Mouse (Mus musculus) MEL (cell line): ENCODE data around the gene Zgrf1. TPM values are rescaled to one million over a fixed set of nuclear protein-coding genes. Genes with fewer than 3 reads are reported as not detected.

ENCODE experiments used
- DNase-seq: peaks from one replicate; pipeline ENCODE4 v3.0.0; 2011; ENCODE audit warnings: low read depth, low spot score
- H3K27ac ChIP-seq: 2 replicates; pipeline ENCODE4 v1.5.1; 2012; ENCODE audit warnings: low read depth, mild to moderate bottlenecking, control low read depth, low read length, moderate library complexity; ENCODE audit not compliant: control insufficient read depth
- H3K27me3 ChIP-seq, 2 experiments: fragments of 150-350 bp in 1 of 2; sonication (generic) in 1 of 2; 2 replicates each; pipeline ENCODE4 v1.6.1; 2012; ENCODE audit warnings: low read length in 2 of 2, mild to moderate bottlenecking in 2 of 2, improper control_type of control experiment in 1 of 2, moderate library complexity in 1 of 2; ENCODE audit not compliant: insufficient read depth in 2 of 2, control insufficient read depth in 1 of 2
- H3K36me3 ChIP-seq, 2 experiments: 2 replicates each; pipeline ENCODE4 v1.6.1; 2012 to 2014; ENCODE audit warnings: low read length in 2 of 2, improper control_type of control experiment in 1 of 2, inconsistent platforms in 1 of 2, mild to moderate bottlenecking in 1 of 2; ENCODE audit not compliant: insufficient read depth in 2 of 2, control insufficient read depth in 1 of 2
- H3K4me1 ChIP-seq, 2 experiments: fragments of 150-350 bp in 1 of 2; sonication (generic) in 1 of 2; 2 replicates each; pipeline ENCODE4 v1.6.1; 2012; ENCODE audit warnings: low read length in 2 of 2, improper control_type of control experiment in 1 of 2, mild to moderate bottlenecking in 1 of 2; ENCODE audit not compliant: insufficient read depth in 2 of 2, control insufficient read depth in 1 of 2
- H3K4me3 ChIP-seq, 2 experiments: fragments of 150-350 bp in 1 of 2; sonication (generic) in 1 of 2; 2 replicates each; pipeline ENCODE4 v1.5.1; 2012; ENCODE audit warnings: low read depth in 2 of 2, low read length in 2 of 2, mild to moderate bottlenecking in 2 of 2, moderate library complexity in 2 of 2, control low read depth in 1 of 2, improper control_type of control experiment in 1 of 2; ENCODE audit not compliant: control insufficient read depth in 1 of 2, insufficient read depth in 1 of 2
- H3K79me2 ChIP-seq: 2 replicates; pipeline ENCODE4 v1.6.1; 2012; ENCODE audit warnings: mild to moderate bottlenecking, low read length, moderate library complexity; ENCODE audit not compliant: control insufficient read depth, poor library complexity, insufficient read depth
- H3K9ac ChIP-seq: 2 replicates; pipeline ENCODE4 v1.6.1; 2012; ENCODE audit warnings: low read depth, mild to moderate bottlenecking, control low read depth, low read length, moderate library complexity; ENCODE audit not compliant: control insufficient read depth, poor library complexity, severe bottlenecking
- H3K9me3 ChIP-seq: fragments of 150-350 bp; sonication (generic); replicated peaks from 2 replicates; pipeline ENCODE4 v1.6.1; 2012; ENCODE audit warnings: mild to moderate bottlenecking, low read length, improper control_type of control experiment, moderate library complexity; ENCODE audit not compliant: insufficient read depth
- EP300 ChIP-seq, 2 experiments: IDR thresholded peaks; 2 replicates each; pipeline ENCODE4 v1.6.1; 2011; ENCODE audit warnings: improper control_type of control experiment in 2 of 2, low read length in 2 of 2, low read depth in 1 of 2, mild to moderate bottlenecking in 1 of 2
- ETS1 ChIP-seq: IDR thresholded peaks from 2 replicates; pipeline ENCODE4 v1.6.1; 2012; ENCODE audit warnings: low read depth, mild to moderate bottlenecking, inconsistent platforms, low read length, improper control_type of control experiment, moderate library complexity
- MEF2A ChIP-seq: IDR thresholded peaks from 2 replicates; pipeline ENCODE4 v1.6.1; 2014; ENCODE audit warnings: low read depth, mild to moderate bottlenecking, inconsistent platforms, low read length, improper control_type of control experiment; ENCODE audit not compliant: poor library complexity, insufficient replicate concordance, severe bottlenecking; ENCODE audit errors: extremely low read depth
- NELFE ChIP-seq: IDR thresholded peaks from 2 replicates; pipeline ENCODE4 v1.6.1; 2011; ENCODE audit warnings: low read depth, low read length, improper control_type of control experiment
- RAD21 ChIP-seq: IDR thresholded peaks from 2 replicates; pipeline ENCODE4 v1.6.1; 2011; ENCODE audit warnings: mild to moderate bottlenecking, low read depth, low read length, improper control_type of control experiment
- RCOR1 ChIP-seq: IDR thresholded peaks from 2 replicates; pipeline ENCODE4 v1.6.1; 2012; ENCODE audit warnings: low read depth, mild to moderate bottlenecking, inconsistent platforms, low read length, improper control_type of control experiment
- SIN3A ChIP-seq: IDR thresholded peaks from 2 replicates; pipeline ENCODE4 v1.6.1; 2012; ENCODE audit warnings: low read length, improper control_type of control experiment, inconsistent platforms
- TAL1 ChIP-seq: IDR thresholded peaks from 2 replicates; pipeline ENCODE4 v1.6.1; 2012; ENCODE audit warnings: mild to moderate bottlenecking, inconsistent platforms, low read length, moderate library complexity, mixed read lengths
- TBP ChIP-seq: IDR thresholded peaks from 2 replicates; pipeline ENCODE4 v1.8.0; 2011; ENCODE audit warnings: low read depth, low read length, improper control_type of control experiment
- TCF12 ChIP-seq: IDR thresholded peaks from 2 replicates; pipeline ENCODE4 v1.6.1; 2014; ENCODE audit warnings: low read depth, mild to moderate bottlenecking, inconsistent platforms, low read length, improper control_type of control experiment, moderate library complexity
- USF2 ChIP-seq, 2 experiments: IDR thresholded peaks; 2 replicates each; pipeline ENCODE4 v1.6.1; 2011 to 2012; ENCODE audit warnings: improper control_type of control experiment in 2 of 2, low read length in 2 of 2, borderline replicate concordance in 1 of 2, inconsistent platforms in 1 of 2, low read depth in 1 of 2, mild to moderate bottlenecking in 1 of 2; ENCODE audit not compliant: insufficient read depth in 1 of 2
- ZC3H11A ChIP-seq: IDR thresholded peaks from 2 replicates; pipeline ENCODE4 v1.6.1; 2012; ENCODE audit warnings: low read depth, mild to moderate bottlenecking, inconsistent platforms, low read length, improper control_type of control experiment
- ZKSCAN1 ChIP-seq: IDR thresholded peaks from 2 replicates; pipeline ENCODE4 v1.6.1; 2012; ENCODE audit warnings: low read depth, mild to moderate bottlenecking, inconsistent platforms, low read length, improper control_type of control experiment, moderate library complexity
- ZMIZ1 ChIP-seq: IDR thresholded peaks from 2 replicates; pipeline ENCODE4 v1.6.1; 2012; ENCODE audit warnings: low read depth, mild to moderate bottlenecking, inconsistent platforms, low read length, improper control_type of control experiment, moderate library complexity
- polyA plus RNA-seq, 2 experiments: library from polyadenylated mRNA; stranded (reverse) in 1 of 2; unstranded in 1 of 2; fragments of >175 nt in 1 of 2; fragments of >200 nt in 1 of 2; gene quantifications; 2 replicates each; pipeline versions ENCODE4 v1.2.1 to v1.2.4; 2012; ENCODE audit warnings: low replicate concordance in 2 of 2, low read depth in 1 of 2; ENCODE audit not compliant: insufficient read length in 2 of 2, insufficient read depth in 1 of 2, missing spikeins in 1 of 2
- total RNA-seq: library from RNA; depleted of rRNA; stranded (reverse); fragments of 300-350 nt; gene quantifications from 2 replicates; pipeline ENCODE4 v1.2.3, GENCODE M21; 2012

Gene Zgrf1
- total and polyA plus RNA-seq, 3 experiments, result 6.7 to 8.2 TPM; not detected in 1

DNA sequence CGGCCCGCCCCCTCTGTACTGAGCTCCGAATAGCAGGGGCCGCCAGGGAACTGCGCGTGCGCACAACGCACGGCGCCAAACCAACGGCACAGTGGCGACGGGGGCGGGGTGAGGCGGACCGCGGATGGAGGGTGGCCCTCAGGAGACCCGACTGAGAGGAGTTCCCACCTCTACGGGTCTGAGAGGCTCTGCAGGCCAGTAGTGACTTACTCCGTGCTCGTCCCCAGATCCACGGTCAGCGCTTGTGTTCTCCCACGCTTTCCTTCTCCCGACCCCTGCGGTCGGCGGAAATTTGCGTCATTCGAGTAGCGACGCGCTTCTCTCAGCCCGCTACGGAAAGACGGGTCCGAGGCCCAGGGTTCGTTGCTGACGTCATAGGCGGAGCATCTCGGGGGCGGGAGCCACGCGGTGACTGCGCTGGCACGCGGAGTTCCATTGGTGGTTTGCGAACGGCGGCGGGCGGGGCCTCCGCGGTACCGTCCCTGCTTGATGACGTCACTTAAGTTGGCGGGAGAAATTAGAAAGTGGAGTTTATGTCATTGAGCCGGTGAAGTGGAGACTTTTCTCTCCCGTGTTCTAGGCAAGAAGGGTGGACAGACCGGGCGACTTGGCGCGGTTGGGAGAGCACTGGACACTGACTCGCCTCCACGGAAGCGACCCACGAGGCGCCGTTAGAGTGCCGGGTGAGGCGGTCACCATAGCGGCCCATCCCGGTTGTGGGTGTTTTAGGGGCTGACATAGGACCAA is at the start of gene Zgrf1, which contains the start of gene Larp7 (continued):
- TF ChIP-seq ZKSCAN1, result no peak
- TF ChIP-seq ZC3H11A, result no peak
- TF ChIP-seq ZMIZ1, result peak; percentile 29; the same call in 1 of the 2 replicates
- no peak for TF ChIP-seq TAL1

DNA sequence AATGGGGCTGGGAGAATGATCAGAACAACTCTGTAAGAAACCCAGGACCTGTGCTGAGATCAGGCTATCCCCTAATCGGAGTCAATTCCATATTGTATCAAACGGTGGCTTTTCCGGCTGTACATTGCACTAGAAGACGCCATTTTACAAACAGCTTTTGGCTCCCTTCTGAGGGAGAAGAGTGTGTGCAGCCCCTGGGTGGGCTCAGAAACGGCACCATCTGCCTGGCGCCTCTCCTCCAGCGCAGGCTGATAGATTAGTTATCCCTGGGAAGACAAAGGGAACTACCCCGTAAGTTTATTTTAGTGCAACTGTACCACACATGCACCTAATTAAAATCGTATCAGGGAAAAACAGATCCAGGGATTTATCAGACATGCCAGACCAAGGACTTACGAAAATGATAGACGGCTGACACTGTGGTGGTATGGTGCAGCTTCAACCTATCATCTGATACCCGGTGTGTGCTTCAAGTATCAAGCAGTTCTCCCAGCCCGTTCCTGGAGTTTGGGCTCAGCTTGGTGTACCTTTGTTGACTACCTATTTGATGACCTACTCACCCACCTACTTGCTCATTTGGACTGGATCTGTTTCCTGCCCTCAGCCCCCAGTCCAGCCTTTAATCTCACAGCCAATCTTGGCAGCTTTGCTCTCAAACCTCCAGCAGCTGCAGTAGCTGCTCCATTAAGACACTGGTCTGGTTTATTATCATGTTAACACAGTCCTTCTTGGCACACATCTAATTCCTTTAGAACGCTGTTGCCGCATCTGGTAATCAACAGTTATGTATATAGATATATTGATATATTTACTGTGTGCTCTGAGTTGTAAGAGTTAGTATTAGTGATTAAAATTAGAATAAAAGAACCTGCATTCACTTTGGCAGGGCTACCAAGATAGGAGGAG is 45.2 kb upstream of the Zgrf1 start:
- H3K4me1 ChIP-seq, result peaks cover 4 to 9% of the 10 kb centered on the region in 2 experiments
- 0 out of 2 replicates have a peak overlapping the region, but pooled peaks have one; percentile 9 for H3K27ac ChIP-seq
- H3K79me2 ChIP-seq, result no peaks in the 10 kb centered on the region
- peak; percentile 54 for DNase-seq
- H3K9me3 ChIP-seq, result no peaks in the 10 kb centered on the region
- peaks cover 0 to 4% of the 10 kb centered on the region in 2 experiments; a peak in 2 of 4 replicates for H3K36me3 ChIP-seq
- H3K9ac ChIP-seq, result no peak overlapping the region
- H3K27me3 ChIP-seq, result no peaks in the 10 kb centered on the region
- H3K4me3 ChIP-seq, result peak overlapping the region; percentile 20 to 25; a peak in 3 of 4 replicates
- TF ChIP-seq TCF12 (peak; percentile 84), RAD21 (no peak), TBP (no peak), USF2 (IDR thresholded peaks at IDR 0.05; ENCODE audit: borderline replicate concordance in 1 of 2, insufficient read depth in 1 of 2, low read depth in 1 of 2, low read length in 2 of 2) (no peak), NELFE (no peak), ETS1 (peak; percentile 11; the same call in 1 of the 2 replicates), RCOR1 (peak; percentile 44; the same call in 1 of the 2 replicates), TAL1 (peak; percentile 44), SIN3A (no peak), EP300 (IDR thresholded peaks at IDR 0.05; ENCODE audit: low read depth in 1 of 2, low read length in 2 of 2) (peak; percentile 58 to 70), MEF2A (no peak)
